Mouse (Mus musculus) cerebral cortex, adult 2 months (tissue): Measurements from ENCODE around the gene Gm5136.

Source experiments
- WGBS: fragments of 180-500 bp; shearing (Covaris S2); methylation state at CpG from one replicate; pipeline ENCODE4 v1.1.7; 2018; 5-methylcytosine and 5-hydroxymethylcytosine counted together

Gm5136 gene

GRCm38 (mm10) chr10:108699946-108700345 is at the start of gene Gm5136:
Gene Gm5136 (minus strand): TSS chr10:108700160.
- WGBS: 96% methylated on average over 9 of the region's 9 CpGs

DNA sequence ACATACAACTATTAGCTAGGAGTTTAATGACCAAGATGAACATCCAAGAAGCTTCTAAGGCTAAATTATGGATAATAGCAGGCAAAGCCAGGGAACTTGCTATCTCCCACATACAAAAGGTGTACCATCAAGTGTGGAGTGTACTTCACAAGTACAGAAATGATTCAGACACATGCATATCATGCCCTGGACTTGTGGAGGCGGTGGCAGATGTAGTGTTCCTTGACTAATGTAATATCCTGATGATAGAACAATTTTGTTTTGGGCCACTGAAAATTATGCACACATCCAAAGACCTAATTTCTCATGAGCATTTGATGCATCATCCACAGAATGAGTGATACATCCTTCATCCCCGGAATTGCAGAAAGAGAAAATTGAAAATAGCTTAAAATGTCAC is 43.8 kb upstream of the Gm5136 start:
- 65% methylated on average over 2 of the region's 2 CpGs for WGBS

DNA sequence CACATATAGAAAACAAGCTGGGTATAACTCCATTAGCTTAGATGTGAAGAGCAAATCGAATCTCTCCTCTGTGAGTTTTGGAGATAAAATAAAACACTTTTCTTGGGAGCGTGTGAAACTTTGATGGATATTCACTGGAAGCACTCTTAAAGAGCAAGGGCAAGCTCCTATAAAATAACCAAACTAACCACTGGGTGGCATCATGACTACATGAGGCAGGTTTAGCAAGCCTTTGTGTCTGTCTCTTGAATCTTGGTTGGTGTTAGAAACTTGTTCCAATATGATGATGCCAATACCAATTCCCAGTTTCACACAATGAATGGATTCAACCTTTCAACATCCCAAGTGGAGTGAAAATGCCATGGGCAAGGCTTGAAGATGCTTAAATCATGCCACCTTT is 34.0 kb upstream of the Gm5136 start:
- WGBS: 48% methylated on average over 2 of the region's 2 CpGs

DNA sequence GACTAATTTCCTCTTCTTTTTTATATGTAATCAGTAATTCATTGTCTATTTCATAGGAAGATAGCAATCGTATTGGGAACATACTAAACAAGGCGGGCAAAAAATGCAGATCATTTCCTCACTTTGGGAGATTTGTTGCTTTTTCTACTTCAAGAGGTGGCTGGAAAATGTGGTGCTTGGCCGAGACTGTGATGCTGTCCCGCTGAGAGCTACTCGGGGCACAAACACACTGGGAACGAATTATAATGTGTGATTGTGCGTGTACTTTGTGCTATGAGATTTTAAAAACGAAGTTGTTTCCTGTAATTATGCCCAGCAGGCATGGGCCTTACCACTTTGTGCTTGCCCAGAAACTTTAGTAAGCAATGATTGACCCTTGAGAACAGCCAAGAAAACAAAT is 29.0 kb upstream of the Gm5136 start:
- 34% methylated on average over 8 of the region's 8 CpGs for WGBS

DNA sequence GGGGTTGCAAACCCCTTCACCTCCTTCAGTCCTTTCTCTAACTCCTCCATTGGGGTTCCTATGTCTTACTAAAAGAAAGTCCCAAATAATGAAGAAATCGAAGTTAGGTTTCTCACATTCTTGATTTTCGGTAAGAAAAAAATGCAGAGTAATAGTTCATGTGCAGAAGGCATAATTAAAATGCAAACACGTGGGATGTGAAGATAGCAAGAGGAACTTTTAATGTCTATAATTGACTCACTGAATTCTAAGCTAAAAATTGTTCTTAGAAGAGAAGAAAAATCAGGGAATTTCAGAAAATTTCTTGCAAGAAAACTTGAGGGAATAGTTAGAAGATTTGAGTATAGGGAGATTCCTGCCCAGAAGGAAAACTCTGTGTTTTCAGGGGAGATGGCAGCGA is 26.4 kb upstream of the Gm5136 start:
- WGBS: 33% methylated on average over 4 of the region's 4 CpGs

GRCm38 (mm10) chr10:108724878-108725277 is 24.9 kb upstream of the Gm5136 start:
- WGBS: 38% methylated on average over 3 of the region's 3 CpGs

DNA sequence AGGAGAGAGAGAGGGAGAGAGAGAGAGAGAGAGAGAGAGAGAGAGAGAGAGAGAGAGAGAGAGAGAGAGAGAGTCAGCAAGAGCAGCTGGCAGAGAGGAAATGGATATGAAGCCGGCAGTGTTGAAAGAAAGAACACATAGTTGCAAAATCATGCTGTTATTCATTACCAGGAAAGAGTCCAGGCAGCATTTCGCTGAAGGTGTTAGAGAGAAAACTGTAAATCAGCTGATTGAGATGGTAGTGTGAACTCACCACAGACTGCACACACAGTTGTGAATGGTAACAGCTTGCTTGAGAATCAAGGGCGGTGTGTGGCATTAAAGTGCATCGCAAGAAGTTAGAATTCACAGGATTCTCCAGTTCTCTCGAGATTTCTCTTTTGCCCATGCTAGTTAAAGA is 10.6 kb upstream of the Gm5136 start:
- 34% methylated on average over 5 of the region's 5 CpGs for WGBS

DNA sequence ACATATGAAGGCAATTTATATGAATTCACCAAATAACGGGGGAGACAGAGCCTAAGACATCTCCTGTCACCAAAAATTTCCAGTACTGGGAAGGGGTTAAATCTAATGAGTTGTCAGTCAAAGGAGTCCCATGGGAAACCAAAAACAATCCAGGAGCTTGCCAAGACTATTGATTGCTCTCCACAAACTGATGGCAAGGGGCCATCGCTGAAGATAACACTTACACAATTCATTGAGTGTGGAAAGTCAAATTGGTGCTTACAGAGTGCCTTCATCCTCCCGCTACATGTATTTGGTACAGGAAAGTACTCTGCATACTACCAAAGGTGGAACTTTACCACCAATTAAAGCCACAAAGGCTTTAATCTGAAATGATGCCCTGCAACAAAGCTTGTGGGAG is 5.7 kb upstream of the Gm5136 start:
- 80% methylated on average over 3 of the region's 3 CpGs for WGBS

GRCm38 (mm10) chr10:108701361-108702128 is 1.6 kb upstream of the Gm5136 start:
- WGBS: 38% methylated on average over 14 of the region's 14 CpGs

GRCm38 (mm10) chr10:108697062-108697461 is 2.9 kb downstream of the Gm5136 start:
- WGBS: 39% methylated on average over 5 of the region's 5 CpGs

DNA sequence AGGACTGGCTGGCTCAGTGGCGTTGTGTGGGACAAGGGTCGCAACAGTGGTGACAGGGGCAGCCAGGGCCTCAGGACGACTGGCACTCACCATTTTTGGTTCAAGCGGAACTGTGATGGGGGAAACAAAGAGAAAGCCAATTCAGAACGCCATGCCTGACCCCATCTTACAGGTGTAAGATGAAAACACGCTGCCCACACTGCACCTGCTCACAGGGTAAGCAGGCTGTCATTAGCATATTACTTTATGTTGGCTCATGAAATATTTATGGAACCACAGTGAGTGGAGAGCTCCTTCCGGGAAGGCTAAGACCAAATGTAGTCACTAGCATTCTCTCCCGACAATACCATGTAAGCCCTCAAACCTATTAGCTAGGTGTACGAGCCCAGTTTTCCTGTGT is 9.0 kb downstream of the Gm5136 start:
- 55% methylated on average over 9 of the region's 9 CpGs for WGBS

- 49% methylated on average over 4 of the region's 4 CpGs for WGBS
Observed at GRCm38 (mm10) chr10:108686696-108687095, 13.3 kb downstream of the Gm5136 start.

GRCm38 (mm10) chr10:108679675-108680390 is 20.1 kb downstream of the Gm5136 start:
- WGBS: 31% methylated on average over 14 of the region's 14 CpGs

DNA sequence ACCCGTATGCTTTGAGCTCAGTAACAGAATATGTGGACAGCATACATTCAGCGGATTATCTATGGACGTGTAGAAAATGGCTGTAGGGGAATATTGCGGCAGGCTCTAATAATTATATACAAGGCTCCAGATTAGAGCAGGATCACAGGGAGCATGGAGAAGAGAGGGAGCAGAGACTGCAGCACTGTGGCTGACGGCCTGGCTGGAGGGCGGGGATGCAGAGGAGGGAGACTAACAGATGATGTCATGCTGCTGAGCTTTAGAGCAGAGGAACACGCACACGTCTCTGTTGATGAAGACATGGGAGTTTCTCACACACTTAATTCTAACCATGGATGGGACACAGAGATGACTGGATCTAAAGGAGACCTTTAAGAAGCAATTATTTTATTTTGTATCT is 22.9 kb downstream of the Gm5136 start:
- 72% methylated on average over 8 of the region's 8 CpGs for WGBS

DNA sequence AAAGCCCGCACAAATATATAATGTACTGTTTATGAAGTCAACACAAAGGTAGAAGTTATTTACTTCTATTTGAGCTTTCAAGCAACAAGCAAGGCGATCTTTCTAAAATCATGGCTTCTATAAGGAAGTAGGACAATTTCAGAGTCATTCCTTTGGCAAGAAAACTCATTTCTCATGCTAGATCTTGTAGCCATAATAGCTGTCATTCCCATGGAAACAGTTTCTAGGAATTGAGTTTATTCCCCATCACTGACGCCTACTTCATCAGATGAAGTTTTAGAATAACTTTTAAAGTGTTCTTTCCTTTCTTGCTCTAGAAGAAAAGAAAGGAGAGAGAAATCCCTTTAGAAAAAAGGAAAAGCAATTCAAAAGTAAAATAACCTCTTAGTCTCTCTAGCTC is 31.0 kb downstream of the Gm5136 start:
- 52% methylated on average over 3 of the region's 3 CpGs for WGBS

GRCm38 (mm10) chr10:108660295-108660694 is 39.7 kb downstream of the Gm5136 start:
- 35% methylated on average over 3 of the region's 3 CpGs for WGBS

DNA sequence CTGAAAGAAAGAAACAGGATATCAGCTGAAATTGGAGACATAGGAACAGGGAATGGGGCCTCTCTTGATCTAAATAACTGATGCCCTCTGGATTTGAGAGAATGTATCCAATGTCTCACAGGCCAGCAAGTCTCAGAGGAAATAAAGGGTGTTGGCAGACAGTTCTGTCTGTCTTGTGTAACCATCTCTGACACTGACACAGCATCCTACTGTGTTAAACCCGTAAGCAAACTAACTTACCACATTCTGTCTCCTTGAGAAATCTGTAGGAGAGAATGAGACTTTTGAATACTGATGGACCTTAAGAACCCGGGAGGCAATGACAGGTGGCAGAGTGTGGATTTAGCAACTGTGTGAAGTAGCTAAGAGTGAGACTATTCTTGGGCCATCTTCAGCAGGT is 41.7 kb downstream of the Gm5136 start:
- WGBS: 41% methylated on average over 2 of the region's 2 CpGs

DNA sequence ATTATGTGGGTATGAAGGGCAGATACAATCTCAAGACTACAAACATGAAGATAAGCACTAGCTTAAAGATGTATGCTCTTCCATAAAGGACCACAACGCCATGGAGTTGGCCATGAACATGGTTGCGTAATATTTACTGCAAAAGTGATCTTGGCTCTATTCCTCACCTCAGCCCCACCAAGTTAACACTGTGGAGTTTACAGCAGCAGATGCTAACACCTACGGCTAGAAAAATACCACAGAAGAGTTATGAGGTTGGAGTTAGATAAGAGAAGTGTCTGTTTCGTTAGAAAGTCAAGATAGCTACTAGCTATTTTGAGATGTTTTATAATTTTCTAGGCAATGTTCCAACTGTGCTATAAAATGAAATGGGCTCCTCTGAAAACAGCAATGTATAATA is 43.1 kb downstream of the Gm5136 start:
- 47% methylated on average over 4 of the region's 4 CpGs for WGBS

DNA sequence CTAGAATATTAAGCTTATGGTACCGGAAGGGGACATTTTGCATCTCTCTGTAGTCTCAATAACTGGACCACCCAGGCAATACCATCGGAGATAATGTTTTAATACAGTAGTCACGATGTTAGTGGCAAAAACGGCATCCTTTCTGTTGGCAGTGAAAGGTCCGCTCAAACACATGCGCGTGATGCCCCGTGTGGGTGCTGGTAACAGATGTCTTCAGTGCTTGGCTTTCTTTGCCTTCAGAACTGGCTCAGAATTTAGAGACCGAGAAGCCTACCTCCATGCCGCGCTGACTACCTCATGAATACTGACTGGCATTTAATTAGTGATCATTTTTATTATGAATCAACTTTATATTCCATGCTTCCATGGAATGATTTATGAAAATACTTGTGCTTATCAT is 44.9 kb downstream of the Gm5136 start:
- 54% methylated on average over 11 of the region's 11 CpGs for WGBS

DNA sequence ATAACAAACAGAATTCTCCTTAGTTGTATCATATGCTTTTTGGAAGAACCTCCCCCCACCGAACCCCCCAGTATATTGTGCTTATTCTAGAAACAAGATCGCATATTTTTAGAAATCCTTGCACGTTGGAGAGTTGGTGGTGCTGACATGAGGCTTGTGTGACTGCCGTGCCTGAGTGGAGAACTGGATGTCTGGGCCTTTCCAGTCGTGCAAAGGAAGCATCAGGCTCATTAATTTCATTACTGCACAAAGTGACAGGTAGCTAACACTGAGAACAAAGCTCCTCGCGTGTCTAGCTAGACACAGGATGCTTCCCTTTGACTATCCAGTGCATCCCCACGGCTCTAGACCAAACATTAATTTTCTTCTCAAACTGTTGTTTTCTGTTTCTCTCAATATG is 47.1 kb downstream of the Gm5136 start:
- 35% methylated on average over 8 of the region's 8 CpGs for WGBS

GRCm38 (mm10) chr10:108652066-108652465 is 47.9 kb downstream of the Gm5136 start:
- WGBS: 49% methylated on average over 8 of the region's 8 CpGs

DNA sequence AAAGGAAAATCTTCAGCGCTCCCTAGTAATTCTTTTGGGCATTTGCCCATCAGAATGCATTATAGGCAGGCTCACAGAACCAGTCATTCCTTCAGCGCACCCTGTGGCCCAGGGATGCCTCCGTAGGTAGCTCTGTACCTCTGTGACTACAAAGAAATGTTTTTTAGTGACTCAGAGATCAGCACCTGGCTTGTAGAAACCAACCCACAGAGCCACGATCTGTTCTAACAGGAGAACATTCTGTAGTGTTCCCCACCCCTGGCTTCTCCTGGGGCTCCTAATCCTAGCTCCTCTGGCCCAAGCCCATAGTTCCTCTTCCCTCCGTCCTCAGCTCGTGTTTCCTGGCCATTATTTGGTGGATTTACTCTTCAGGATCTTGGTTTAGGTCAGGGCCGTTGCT is 50.8 kb downstream of the Gm5136 start:
- 44% methylated on average over 7 of the region's 7 CpGs for WGBS
